Mouse (Mus musculus) heart, adult 2 months (tissue): Measurements from ENCODE around the gene Olfr315.

Experiments
- CTCF ChIP-seq: fragments of 200-600 bp; IDR thresholded peaks from 2 replicates; pipeline ENCODE4 v1.8.1; 2022; ENCODE audit warnings: antibody characterized with exemption, mild to moderate bottlenecking, moderate library complexity
- EP300 ChIP-seq: fragments of 200-500 bp; IDR thresholded peaks from 2 replicates; pipeline ENCODE4 v1.6.1; 2011; ENCODE audit warnings: low read depth, low read length, control low read depth; ENCODE audit not compliant: insufficient read depth
- POLR2A ChIP-seq: fragments of 200-500 bp; IDR thresholded peaks from 2 replicates; pipeline ENCODE4 v1.6.1; 2011; ENCODE audit warnings: mild to moderate bottlenecking, low read depth, low read length, control low read depth; ENCODE audit not compliant: insufficient read depth

- no peak for TF ChIP-seq POLR2A
- TF ChIP-seq CTCF: no peak
- no peak for TF ChIP-seq EP300
Measured at GRCm38 (mm10) chr11:58829764-58830163, 56.8 kb downstream of the Olfr315 start.
